Mouse (Mus musculus) bone marrow, adult 2 months (tissue): ENCODE measurements around the gene Trnp1. TPM values are rescaled to one million over a fixed set of nuclear protein-coding genes. Genes with fewer than 3 reads are reported as not detected.

ENCODE experiments used
- H3K27ac ChIP-seq: fragments of 200-500 bp; 2 replicates; pipeline ENCODE4 v1.5.1; 2012; ENCODE audit warnings: low read depth, mild to moderate bottlenecking, control low read depth, inconsistent platforms, low read length; ENCODE audit not compliant: control insufficient read depth, poor library complexity, insufficient read depth
- H3K4me1 ChIP-seq: fragments of 200-500 bp; 2 replicates; pipeline ENCODE4 v1.6.1; 2011; ENCODE audit warnings: low read length; ENCODE audit not compliant: control insufficient read depth, insufficient read depth
- H3K4me3 ChIP-seq: fragments of 200-500 bp; replicated peaks from 2 replicates; pipeline ENCODE3; 2011; ENCODE audit warnings: mild to moderate bottlenecking, low read depth, low read length, control low read depth; ENCODE audit not compliant: control insufficient read depth
- CTCF ChIP-seq: fragments of 200-500 bp; IDR thresholded peaks from 2 replicates; pipeline ENCODE4 v1.5.1; 2011; ENCODE audit warnings: low read length, control low read depth; ENCODE audit not compliant: control insufficient read depth, insufficient read depth
- POLR2A ChIP-seq: fragments of 200-500 bp; IDR thresholded peaks from 2 replicates; pipeline ENCODE4 v1.6.1; 2011; ENCODE audit warnings: low read depth, mild to moderate bottlenecking, control low read depth, low read length, borderline replicate concordance; ENCODE audit not compliant: control insufficient read depth
- WGBS: fragments of 180-500 bp; shearing (Covaris S2); methylation state at CpG from one replicate; pipeline ENCODE4 v1.1.7; 2018; 5-methylcytosine and 5-hydroxymethylcytosine counted together
- polyA plus RNA-seq: library from polyadenylated mRNA; stranded (reverse); fragments of >200 nt; gene quantifications from 2 replicates; pipeline ENCODE4 v1.2.4, GENCODE M21; 2011; ENCODE audit warnings: low replicate concordance; ENCODE audit not compliant: missing spikeins, insufficient read depth, insufficient read length

The Trnp1 gene
- polyA plus RNA-seq, 1 experiment: 3.9 TPM

DNA sequence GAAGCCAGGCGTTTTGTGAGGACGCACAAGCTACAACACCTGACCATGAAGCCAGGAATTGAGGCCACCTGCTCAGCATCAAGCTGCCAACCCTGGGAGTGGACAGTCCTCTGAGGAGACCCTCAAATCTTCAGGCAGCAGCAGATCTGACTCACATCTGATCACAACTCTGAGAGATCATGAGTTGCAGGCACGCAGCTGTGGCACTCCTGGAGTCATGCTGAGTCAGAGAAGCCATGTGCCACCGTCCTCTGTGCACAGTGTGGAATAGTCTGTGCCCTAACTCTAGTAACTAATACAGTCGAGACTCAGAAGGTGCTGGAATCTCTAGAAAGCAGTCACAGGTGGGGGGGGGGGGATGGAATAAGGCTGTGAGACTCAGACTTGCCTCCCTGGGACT lies 51.0 kb downstream of the Trnp1 start:
- Histone ChIP-seq H3K27ac (no peak overlapping the region), H3K4me1 (no peaks in the 10 kb centered on the region; the same call in 1 of the 2 replicates), H3K4me3 (no peak overlapping the region)
- TF ChIP-seq CTCF (no peak), POLR2A (no peak)
- 62% methylated on average over 5 of the region's 5 CpGs for WGBS

DNA sequence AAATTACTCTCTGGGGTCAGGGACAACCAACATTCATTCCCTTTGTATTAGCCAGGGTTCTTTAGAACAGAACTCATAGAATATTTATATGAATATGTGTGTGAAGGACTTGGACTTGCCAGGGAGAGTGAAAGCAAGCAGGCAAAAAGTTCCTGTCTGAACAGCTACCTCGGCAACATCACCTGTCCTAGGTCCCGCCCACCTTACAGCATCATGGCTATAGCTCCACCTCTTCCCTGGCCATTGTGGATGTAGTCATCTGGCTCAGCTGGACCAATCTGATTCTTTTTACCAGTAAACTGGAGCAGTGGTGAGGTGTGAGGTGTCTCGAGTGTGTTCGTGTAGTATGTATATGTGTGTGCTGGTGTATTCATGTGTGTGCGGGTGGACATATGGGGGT lies 52.6 kb downstream of the Trnp1 start:
- WGBS: 77% methylated on average over 5 of the region's 5 CpGs
- Histone ChIP-seq H3K4me3 (no peak overlapping the region), H3K27ac (no peak overlapping the region), H3K4me1 (no peaks in the 10 kb centered on the region; the same call in 1 of the 2 replicates)
- TF ChIP-seq CTCF (no peak), POLR2A (no peak)

DNA sequence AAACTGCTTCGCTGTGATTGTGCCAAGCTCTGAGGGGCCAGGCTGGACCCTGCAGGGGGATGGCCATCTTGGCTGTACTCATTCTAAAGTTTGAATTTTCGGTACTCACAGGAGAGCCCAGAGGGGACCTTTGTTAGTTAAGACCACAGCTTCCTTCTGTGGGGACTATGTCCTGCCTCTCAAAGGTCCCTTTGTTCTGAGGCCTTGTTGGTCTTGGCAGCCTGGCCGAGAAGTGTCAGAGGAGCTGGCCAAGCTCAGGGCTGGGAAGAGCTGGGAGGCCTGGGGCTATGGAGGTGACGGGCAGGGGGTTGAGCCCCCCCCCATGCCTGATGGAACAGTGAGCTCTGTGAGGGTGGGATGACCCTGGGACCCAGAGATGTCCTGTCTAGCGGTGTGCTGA lies 55.3 kb downstream of the Trnp1 start:
- H3K27ac ChIP-seq: no peak overlapping the region
- WGBS: 58% methylated on average over 5 of the region's 5 CpGs
- no peaks in the 10 kb centered on the region for H3K4me1 ChIP-seq
- H3K4me3 ChIP-seq: no peak overlapping the region
- TF ChIP-seq POLR2A (no peak), CTCF (no peak)

DNA sequence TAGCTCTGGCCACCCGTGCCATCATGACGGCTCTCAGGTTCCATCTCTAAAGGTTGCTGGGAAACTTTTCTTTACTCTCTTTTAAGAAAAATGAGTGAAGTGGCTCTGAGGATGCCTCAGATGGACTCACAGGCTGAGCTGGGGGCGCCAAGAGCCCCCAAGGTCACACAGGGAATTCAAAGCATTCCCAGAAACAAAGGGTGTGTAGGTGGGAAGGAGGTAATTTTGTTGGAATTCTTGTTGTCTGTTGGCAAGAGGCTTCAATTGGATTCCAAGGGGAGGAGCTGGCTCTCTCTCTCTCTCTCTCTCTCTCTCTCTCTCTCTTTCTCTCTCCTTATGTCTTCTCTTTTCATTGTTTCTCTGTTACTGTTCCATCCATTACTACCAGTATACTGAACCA lies 56.2 kb downstream of the Trnp1 start:
- 79% methylated on average over 3 of the region's 3 CpGs for WGBS
- Histone ChIP-seq H3K4me1 (no peaks in the 10 kb centered on the region), H3K27ac (no peak overlapping the region), H3K4me3 (no peak overlapping the region)
- TF ChIP-seq POLR2A (no peak), CTCF (no peak)

Other genes starting within 250 kb of the Trnp1 start
- gene Sytl1, start 235.4 kb downstream of the Trnp1 start, polyA plus RNA-seq: 3.1 and 3.2 TPM in 2 replicates
- gene Tmem222, start 220.8 kb downstream of the Trnp1 start, polyA plus RNA-seq: 32.6 and 38.4 TPM in 2 replicates
- gene Wdtc1, start 145.1 kb downstream of the Trnp1 start, polyA plus RNA-seq: 9.5 and 14.6 TPM in 2 replicates
- 16.6 and 31.3 TPM in 2 replicates for gene Slc9a1, start 128.8 kb downstream of the Trnp1 start, polyA plus RNA-seq
- gene Tent5b, start 18.4 kb downstream of the Trnp1 start, polyA plus RNA-seq: not detected in 2 replicates
- gene Kdf1, start 20.4 kb upstream of the Trnp1 start, polyA plus RNA-seq: 1.2 TPM in 1 of 2 replicates, not detected in the other
- 84.4 and 84.5 TPM in 2 replicates for gene Nudc, start 47.4 kb upstream of the Trnp1 start, polyA plus RNA-seq
- gene Nr0b2, start 54.8 kb upstream of the Trnp1 start, polyA plus RNA-seq: not detected in 2 replicates
- gene Gpatch3, start 76.2 kb upstream of the Trnp1 start, polyA plus RNA-seq: 3.8 and 12.2 TPM in 2 replicates
- 10.5 and 15.9 TPM in 2 replicates for gene Gpn2, start 85.8 kb upstream of the Trnp1 start, polyA plus RNA-seq
- gene Sfn, start 103.6 kb upstream of the Trnp1 start, polyA plus RNA-seq: 10.3 and 19.0 TPM in 2 replicates
- gene Zdhhc18, start 151.6 kb upstream of the Trnp1 start, polyA plus RNA-seq: 23.6 and 39.6 TPM in 2 replicates
- gene Pigv, start 174.1 kb upstream of the Trnp1 start, polyA plus RNA-seq: 2.8 and 10.4 TPM in 2 replicates